Mouse (Mus musculus) ES-E14 (cell line): ENCODE data around the gene Tmem80. TPM values are rescaled to one million over a fixed set of nuclear protein-coding genes. Genes with fewer than 3 reads are reported as not detected.
A peak's percentile ranks its signal among the peaks of the same experiment; 100 is the strongest.

Experiments used
- DNase-seq: peaks from one replicate; pipeline ENCODE4 v3.0.0-alpha.2; 2013; ENCODE audit warnings: low read depth, low spot score
- H3K27ac ChIP-seq: 2 replicates; pipeline ENCODE4 v1.5.1; 2012; ENCODE audit warnings: low read depth, mild to moderate bottlenecking, low read length, moderate library complexity, mixed read lengths; ENCODE audit not compliant: poor library complexity, insufficient read depth, severe bottlenecking
- H3K36me3 ChIP-seq: 2 replicates; pipeline ENCODE4 v1.6.1; 2012; ENCODE audit warnings: mild to moderate bottlenecking, low read length, moderate library complexity, mixed read lengths; ENCODE audit not compliant: control insufficient read depth, poor library complexity, insufficient read depth, severe bottlenecking
- H3K4me1 ChIP-seq, 2 experiments: fragments of 150-350 bp in 1 of 2; sonication (generic) in 1 of 2; 2 replicates each; pipeline ENCODE4 v1.6.1; 2012; ENCODE audit warnings: low read length in 2 of 2, mild to moderate bottlenecking in 1 of 2, mixed read lengths in 1 of 2; ENCODE audit not compliant: control insufficient read depth in 2 of 2, insufficient read depth in 2 of 2, poor library complexity in 1 of 2
- H3K4me3 ChIP-seq, 2 experiments: fragments of 150-350 bp in 1 of 2; sonication (generic) in 1 of 2; 2 replicates each; pipeline ENCODE4 v1.5.1; 2012; ENCODE audit warnings: low read length in 2 of 2, low read depth in 1 of 2, mild to moderate bottlenecking in 1 of 2, mixed read lengths in 1 of 2; ENCODE audit not compliant: insufficient read depth in 1 of 2, poor library complexity in 1 of 2, severe bottlenecking in 1 of 2
- H3K9ac ChIP-seq: 2 replicates; pipeline ENCODE4 v1.6.1; 2012; ENCODE audit warnings: low read depth, mild to moderate bottlenecking, low read length, mixed read lengths; ENCODE audit not compliant: poor library complexity, insufficient read depth, severe bottlenecking
- H3K9me3 ChIP-seq: fragments of 150-350 bp; sonication (generic); 2 replicates; pipeline ENCODE4 v1.6.1; 2012; ENCODE audit warnings: low read depth, mild to moderate bottlenecking, low read length; ENCODE audit not compliant: control insufficient read depth, insufficient read depth
- CHD2 ChIP-seq: IDR thresholded peaks from 2 replicates; pipeline ENCODE4 v1.6.1; 2014; ENCODE audit warnings: mild to moderate bottlenecking, low read depth, low read length, inconsistent platforms
- HCFC1 ChIP-seq: IDR thresholded peaks from 2 replicates; pipeline ENCODE4 v1.6.1; 2012; ENCODE audit warnings: low read length, inconsistent platforms, borderline replicate concordance; ENCODE audit not compliant: insufficient read depth
- MAFK ChIP-seq: IDR thresholded peaks from 2 replicates; pipeline ENCODE4 v1.6.1; 2014; ENCODE audit warnings: mild to moderate bottlenecking, low read depth, low read length, inconsistent platforms; ENCODE audit not compliant: insufficient read depth
- ZC3H11A ChIP-seq: IDR thresholded peaks from 2 replicates; pipeline ENCODE4 v1.6.1; 2012; ENCODE audit warnings: low read depth, mild to moderate bottlenecking, inconsistent platforms, low read length, borderline replicate concordance
- ZNF384 ChIP-seq: IDR thresholded peaks from 2 replicates; pipeline ENCODE4 v1.6.1; 2012; ENCODE audit warnings: low read depth, low read length, inconsistent platforms
- in situ Hi-C, 2 experiments: fragments of 600-800 bp; cut with MboI; formaldehyde crosslinking; loops; one replicate each; pipeline ENCODE4 v1.15.1; 2025; ENCODE audit warnings: low sequenced_read_pairs in 2 of 2, inconsistent platforms in 1 of 2; ENCODE audit not compliant: unreplicated experiment in 2 of 2
- total RNA-seq: library from RNA; depleted of rRNA; stranded (reverse); fragments of 300-350 nt; gene quantifications from 2 replicates; pipeline ENCODE4 v1.2.3, GENCODE M21; 2012

Gene Tmem80
- total RNA-seq, 1 experiment: 9.7 TPM

GRCm38 (mm10) chr7:141336296-141336695 lies 8.8 kb downstream of the Tmem80 start:
- Histone ChIP-seq H3K9ac (no peak overlapping the region), H3K4me1 (peaks cover 11 to 14% of the 10 kb centered on the region in 2 experiments; a peak in 3 of 4 replicates), H3K36me3 (no peaks in the 10 kb centered on the region), H3K9me3 (no peaks in the 10 kb centered on the region), H3K27ac (no peak overlapping the region), H3K4me3 (no peak overlapping the region)
- no peak for TF ChIP-seq ZC3H11A
- in situ Hi-C loops: no loop called here
- DNase-seq: no peak

GRCm38 (mm10) chr7:141337716-141338416 lies 10.3 kb downstream of the Tmem80 start:
- DNase-seq: no peak
- in situ Hi-C loops: no loop called here
- peaks cover 11 to 17% of the 10 kb centered on the region in 2 experiments; a peak in 3 of 4 replicates for H3K4me1 ChIP-seq
- H3K9ac ChIP-seq: no peak overlapping the region
- H3K27ac ChIP-seq: no peak overlapping the region
- no peak for TF ChIP-seq ZNF384
- TF ChIP-seq CHD2: no peak
- no peak for TF ChIP-seq ZC3H11A
- TF ChIP-seq HCFC1: no peak
- TF ChIP-seq MAFK: no peak
- H3K4me3 ChIP-seq: peak overlapping the region in 1 of 2 experiments; percentile 72; a peak in 1 of 4 replicates
- H3K9me3 ChIP-seq: no peaks in the 10 kb centered on the region
- no peaks in the 10 kb centered on the region for H3K36me3 ChIP-seq

- H3K4me1 ChIP-seq: peaks cover 11 to 17% of the 10 kb centered on the region in 2 experiments; a peak in 3 of 4 replicates
- H3K9me3 ChIP-seq: no peaks in the 10 kb centered on the region
- peak within 1 kb of the TSS; percentile 72 for H3K4me3 ChIP-seq
- H3K9ac ChIP-seq: peak within 1 kb of the TSS; percentile 45; the same call in 1 of the 2 replicates
- H3K36me3 ChIP-seq: no peaks in the 10 kb centered on the region
- DNase-seq: no peak
- in situ Hi-C loops: no loop called here
- 0 out of 2 replicates have a peak within 1 kb of the TSS, but pooled peaks have one; percentile 6 for H3K27ac ChIP-seq
- TF ChIP-seq ZC3H11A (no peak), ZNF384 (no peak), MAFK (no peak), CHD2 (no peak), HCFC1 (no peak)
Measured at GRCm38 (mm10) chr7:141338576-141339131, 11.1 kb downstream of the Tmem80 start, which contains the start of gene Eps8l2. Gene Eps8l2, plus strand, starts transcription at chr7:141338880.

GRCm38 (mm10) chr7:141339215-141339920 lies 11.8 kb downstream of the Tmem80 start:
- no peak for TF ChIP-seq ZNF384
- TF ChIP-seq MAFK: no peak
- no peak for TF ChIP-seq CHD2
- no peak for TF ChIP-seq HCFC1
- TF ChIP-seq ZC3H11A: no peak
- H3K4me3 ChIP-seq: peak overlapping the region; percentile 72
- no peaks in the 10 kb centered on the region for H3K9me3 ChIP-seq
- H3K36me3 ChIP-seq: no peaks in the 10 kb centered on the region
- H3K27ac ChIP-seq: 0 out of 2 replicates have a peak overlapping the region, but pooled peaks have one; percentile 6
- DNase-seq: no peak
- H3K9ac ChIP-seq: peak overlapping the region; percentile 45; the same call in 1 of the 2 replicates
- H3K4me1 ChIP-seq: peaks cover 11 to 17% of the 10 kb centered on the region in 2 experiments; a peak in 3 of 4 replicates
- in situ Hi-C loops: no loop called here
